Mouse (Mus musculus): ENCODE data around the gene Lyrm1. TPM values are rescaled to one million over a fixed set of nuclear protein-coding genes. Genes with fewer than 3 reads are reported as not detected.

The Lyrm1 gene
- polyA plus RNA-seq, 1 experiment from 2014 or later, result 5.5 TPM

- Histone ChIP-seq H3K4me2 (no peak overlapping the region), H3K9ac (no peak overlapping the region), H3K4me3 (ENCODE audit: low read depth, low read length) (no peak overlapping the region), H3K27ac (ENCODE audit: low read depth) (no peak overlapping the region), H3K9me3 (ENCODE audit: low read depth, low read length) (no peaks in the 10 kb centered on the region), H3K36me3 (ENCODE audit: insufficient read depth) (no peaks in the 10 kb centered on the region; the same call in 1 of the 2 replicates), H3K27me3 (ENCODE audit: insufficient read depth, low read length) (no peaks in the 10 kb centered on the region), H3K4me1 (ENCODE audit: insufficient read depth) (no peaks in the 10 kb centered on the region)
- ATAC-seq (ENCODE audit: insufficient read depth) (no peak), DNase-seq (no peak)
- TF ChIP-seq CTCF (IDR thresholded peaks at IDR 0.05; ENCODE audit: low read depth), result no peak
- WGBS, result 79% methylated on average over 2 of the region's 2 CpGs
Measured at GRCm38 (mm10) chr7:119881229-119881628, 14.4 kb upstream of the Lyrm1 start.

DNA sequence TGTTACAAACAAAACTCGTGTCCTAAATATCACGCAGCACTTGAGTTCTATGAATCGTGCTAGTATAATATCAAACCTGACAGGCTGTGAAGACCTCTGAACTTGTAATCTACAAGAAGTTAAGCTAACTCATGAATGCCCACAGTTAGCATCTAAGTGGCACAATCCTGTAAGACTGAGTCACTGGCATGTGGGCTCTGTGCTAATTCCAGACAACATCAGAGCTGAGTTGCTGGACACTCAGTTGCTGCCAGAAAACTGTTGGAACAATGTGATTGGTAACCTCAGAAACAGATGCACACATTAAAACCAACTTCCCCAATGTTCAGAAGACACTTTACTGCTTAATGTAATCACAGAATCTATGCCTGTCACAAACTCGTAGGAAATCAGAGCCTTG lies 7.8 kb upstream of the Lyrm1 start:
- H3K9ac ChIP-seq, result no peak overlapping the region
- no peak overlapping the region for H3K4me2 ChIP-seq
- WGBS, result 82% methylated on average over 4 of the region's 4 CpGs
- no peaks in the 10 kb centered on the region for H3K36me3 ChIP-seq (ENCODE audit: insufficient read depth)
- no peaks in the 10 kb centered on the region for H3K9me3 ChIP-seq (ENCODE audit: low read depth, low read length)
- ATAC-seq (ENCODE audit: insufficient read depth) (no peak), DNase-seq (no peak)
- no peaks in the 10 kb centered on the region for H3K4me1 ChIP-seq (ENCODE audit: insufficient read depth)
- H3K27me3 ChIP-seq (ENCODE audit: insufficient read depth, low read length), result no peaks in the 10 kb centered on the region
- no peak overlapping the region for H3K27ac ChIP-seq (ENCODE audit: low read depth)
- TF ChIP-seq CTCF (IDR thresholded peaks at IDR 0.05; ENCODE audit: low read depth), result no peak
- H3K4me3 ChIP-seq (ENCODE audit: low read depth, low read length), result no peak overlapping the region

DNA sequence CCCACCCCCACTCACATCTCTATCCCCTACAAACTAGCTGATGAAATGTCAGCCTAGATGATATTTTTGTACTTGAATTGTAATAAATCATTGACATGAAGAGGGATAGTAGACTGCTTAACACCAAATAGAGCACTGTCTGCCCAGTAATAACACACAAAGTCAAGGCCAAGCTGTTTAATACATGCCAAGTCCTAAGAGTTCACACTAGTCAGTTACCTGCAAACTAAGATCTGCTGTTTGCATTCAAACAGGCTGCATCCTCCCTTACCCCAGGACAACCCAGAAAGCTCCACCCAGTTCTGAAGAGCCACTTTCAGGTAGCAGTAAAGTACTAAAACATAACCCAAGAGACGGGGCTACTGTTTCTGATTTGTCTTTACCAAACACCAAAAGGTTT lies 3.5 kb upstream of the Lyrm1 start:
- no peak for ATAC-seq (ENCODE audit: insufficient read depth)
- Histone ChIP-seq H3K4me2 (no peak overlapping the region), H3K27ac (ENCODE audit: low read depth) (no peak overlapping the region), H3K9me3 (ENCODE audit: low read depth, low read length) (no peaks in the 10 kb centered on the region), H3K4me3 (ENCODE audit: low read depth, low read length) (no peak overlapping the region), H3K36me3 (ENCODE audit: insufficient read depth) (no peaks in the 10 kb centered on the region), H3K4me1 (ENCODE audit: insufficient read depth) (no peaks in the 10 kb centered on the region), H3K9ac (no peak overlapping the region), H3K27me3 (ENCODE audit: insufficient read depth, low read length) (no peaks in the 10 kb centered on the region)
- no peak for DNase-seq
- TF ChIP-seq CTCF (IDR thresholded peaks at IDR 0.05; ENCODE audit: low read depth), result no peak
- WGBS, result 81% methylated on average over 1 of the region's 1 CpGs

DNA sequence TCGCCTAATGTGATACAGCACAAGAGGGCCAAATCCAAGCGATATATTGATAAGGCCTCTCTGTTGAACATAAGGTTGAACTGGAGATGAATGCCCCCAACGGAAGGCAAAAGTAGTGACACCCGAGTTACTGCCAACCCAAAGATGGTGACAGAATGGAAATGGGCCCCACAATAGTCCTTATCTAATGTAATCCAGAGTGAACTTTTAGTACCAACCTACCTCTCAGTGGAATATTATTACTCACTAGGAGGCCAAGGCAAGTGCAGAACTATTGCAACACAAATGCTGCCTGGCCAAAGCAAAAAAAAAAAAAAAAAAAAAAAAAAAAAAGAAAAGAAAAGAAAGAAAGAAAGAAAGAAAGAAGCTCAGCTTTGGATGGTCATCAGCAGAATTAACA lies 2.9 kb upstream of the Lyrm1 start:
- WGBS, result 84% methylated on average over 4 of the region's 4 CpGs
- Histone ChIP-seq H3K9ac (no peak overlapping the region), H3K27ac (ENCODE audit: low read depth) (no peak overlapping the region), H3K4me3 (ENCODE audit: low read depth, low read length) (no peak overlapping the region), H3K9me3 (ENCODE audit: low read depth, low read length) (no peaks in the 10 kb centered on the region), H3K4me1 (ENCODE audit: insufficient read depth) (no peaks in the 10 kb centered on the region), H3K4me2 (no peak overlapping the region), H3K27me3 (ENCODE audit: insufficient read depth, low read length) (no peaks in the 10 kb centered on the region), H3K36me3 (ENCODE audit: insufficient read depth) (no peaks in the 10 kb centered on the region)
- no peak for TF ChIP-seq CTCF (IDR thresholded peaks at IDR 0.05; ENCODE audit: low read depth)
- no peak for ATAC-seq (ENCODE audit: insufficient read depth)
- no peak for DNase-seq

DNA sequence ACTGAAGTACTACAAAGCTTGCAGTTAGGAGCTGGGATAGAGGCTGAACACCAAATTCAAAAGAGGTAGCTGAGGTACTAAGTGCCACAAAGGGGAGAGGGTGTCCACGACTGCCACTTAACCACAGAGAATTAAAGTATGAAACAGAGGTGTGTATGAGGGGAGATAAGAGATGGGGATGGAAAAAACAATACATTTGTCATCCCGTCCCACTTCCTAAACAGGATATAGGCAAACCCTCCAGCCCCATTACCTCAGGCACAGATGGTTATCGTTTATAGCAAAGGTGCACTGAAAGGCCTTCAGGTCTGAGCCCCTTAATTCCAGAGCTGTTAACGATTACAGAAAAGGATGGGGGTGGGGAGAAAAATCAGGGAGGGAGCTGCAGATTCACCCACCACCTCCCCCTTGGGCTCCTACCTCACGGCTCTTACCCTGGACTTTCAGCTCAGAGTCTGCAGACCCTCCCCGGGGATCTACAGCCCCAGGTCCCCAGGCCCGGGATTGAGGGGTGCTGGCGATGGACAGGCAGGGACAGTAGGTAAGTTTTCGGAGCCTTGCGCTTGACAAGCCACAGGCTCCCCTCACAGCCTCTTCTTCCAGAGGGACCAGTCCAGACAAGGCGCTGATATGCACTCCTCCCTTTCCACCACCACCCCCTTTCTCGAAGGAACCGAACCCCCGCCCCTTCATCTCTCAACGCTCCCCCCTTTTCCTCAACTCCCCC lies 680 bp upstream of the Lyrm1 start:
- Histone ChIP-seq H3K4me2 (peak overlapping the region; percentile 83), H3K36me3 (ENCODE audit: insufficient read depth) (no peaks in the 10 kb centered on the region), H3K4me1 (ENCODE audit: insufficient read depth) (no peaks in the 10 kb centered on the region), H3K9me3 (ENCODE audit: low read depth, low read length) (no peaks in the 10 kb centered on the region), H3K9ac (peak overlapping the region; percentile 83), H3K27ac (ENCODE audit: low read depth) (peak overlapping the region; percentile 97; the same call in 1 of the 2 replicates), H3K27me3 (ENCODE audit: insufficient read depth, low read length) (no peaks in the 10 kb centered on the region), H3K4me3 (ENCODE audit: low read depth, low read length) (peak overlapping the region; percentile 72)
- peak; percentile 59 for ATAC-seq (ENCODE audit: insufficient read depth)
- 0% methylated on average over 15 of the region's 15 CpGs for WGBS
- TF ChIP-seq CTCF (IDR thresholded peaks at IDR 0.05; ENCODE audit: low read depth), result no peak
- no peak for DNase-seq

DNA sequence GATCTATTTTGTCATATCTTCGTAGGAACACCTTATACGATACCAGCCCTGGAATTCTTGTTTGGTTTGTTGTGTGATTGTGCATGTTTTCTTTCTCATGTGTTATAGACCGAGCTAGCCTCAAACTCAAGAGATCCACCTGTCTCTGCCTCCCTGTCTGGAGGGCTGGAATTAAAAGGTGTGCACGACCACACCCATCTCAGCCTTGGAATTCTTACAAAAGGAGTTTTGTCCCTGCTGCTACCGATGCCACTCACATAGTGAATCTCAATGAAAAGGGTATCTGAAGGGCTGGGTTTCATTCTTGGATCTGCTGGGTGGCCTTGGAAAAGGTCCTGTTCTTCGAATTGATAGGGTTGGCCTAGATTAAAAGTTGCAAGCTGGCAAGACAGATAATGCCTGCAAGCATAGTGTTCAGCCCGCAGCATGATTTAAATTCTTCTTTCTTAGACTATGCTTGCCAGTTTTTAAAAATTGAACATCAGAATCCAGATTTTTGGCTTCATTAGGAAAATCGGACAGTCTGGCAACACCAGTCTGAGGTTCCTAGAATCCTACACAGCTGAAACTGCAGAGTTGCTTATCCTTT lies 2.0 kb downstream of the Lyrm1 start:
- WGBS, result 90% methylated on average over 8 of the region's 8 CpGs
- no peak for TF ChIP-seq CTCF (IDR thresholded peaks at IDR 0.05; ENCODE audit: low read depth)

GRCm38 (mm10) chr7:119898247-119898856 lies 2.7 kb downstream of the Lyrm1 start:
- Histone ChIP-seq H3K4me3 (ENCODE audit: low read depth, low read length) (no peak overlapping the region), H3K4me2 (no peak overlapping the region), H3K27me3 (ENCODE audit: insufficient read depth, low read length) (no peaks in the 10 kb centered on the region), H3K9me3 (ENCODE audit: low read depth, low read length) (no peaks in the 10 kb centered on the region), H3K4me1 (ENCODE audit: insufficient read depth) (no peaks in the 10 kb centered on the region), H3K36me3 (ENCODE audit: insufficient read depth) (no peaks in the 10 kb centered on the region), H3K27ac (ENCODE audit: low read depth) (no peak overlapping the region), H3K9ac (no peak overlapping the region)
- WGBS, result 53% methylated on average over 1 of the region's 1 CpGs
- no peak for ATAC-seq (ENCODE audit: insufficient read depth)
- TF ChIP-seq CTCF (IDR thresholded peaks at IDR 0.05; ENCODE audit: low read depth), result no peak
- DNase-seq, result no peak

More for the DNA sequence above, 2.0 kb downstream of the Lyrm1 start:
- Histone ChIP-seq H3K9ac (no peak overlapping the region), H3K4me2 (no peak overlapping the region), H3K27me3 (ENCODE audit: insufficient read depth, low read length) (no peaks in the 10 kb centered on the region), H3K4me1 (ENCODE audit: insufficient read depth) (no peaks in the 10 kb centered on the region), H3K36me3 (ENCODE audit: insufficient read depth) (no peaks in the 10 kb centered on the region), H3K27ac (ENCODE audit: low read depth) (no peak overlapping the region), H3K4me3 (ENCODE audit: low read depth, low read length) (no peak overlapping the region), H3K9me3 (ENCODE audit: low read depth, low read length) (no peaks in the 10 kb centered on the region)
- ATAC-seq (ENCODE audit: insufficient read depth), result no peak
- DNase-seq, result no peak

Data from lung, embryonic 14.5 days (tissue).